Mouse (Mus musculus): ENCODE data around the gene Omt2b.
"Not testable (repeated sequence)": the region's sequence is repeated elsewhere in the genome, so short reads cannot be mapped to it uniquely, and the experiment has no call there.

The Omt2b gene

GRCm38 (mm10) chr9:78327289-78327688, at the start of gene Omt2b:
Omt2b (plus strand) TSS chr9:78327589.
- DNase-seq (ENCODE audit: low spot score in 2 of 2), result not testable (repeated sequence)

GRCm38 (mm10) chr9:78282002-78282711, 45.2 kb upstream of the Omt2b start:
- DNase-seq (ENCODE audit: low spot score in 2 of 2), result not testable (repeated sequence)

GRCm38 (mm10) chr9:78289063-78289462, 38.3 kb upstream of the Omt2b start:
- not testable (repeated sequence) for DNase-seq (ENCODE audit: low spot score in 2 of 2)

GRCm38 (mm10) chr9:78289723-78290122, 37.7 kb upstream of the Omt2b start, which contains the start of gene Gm10639:
Gm10639 (plus strand) TSS chr9:78289923.
- not testable (repeated sequence) for DNase-seq (ENCODE audit: low spot score in 2 of 2)

- not testable (repeated sequence) for DNase-seq (ENCODE audit: low spot score in 2 of 2)
These were observed 34.9 kb upstream of the Omt2b start for GRCm38 (mm10) chr9:78292462-78292861.

GRCm38 (mm10) chr9:78293683-78294082, 33.7 kb upstream of the Omt2b start:
- DNase-seq (ENCODE audit: low spot score in 2 of 2), result not testable (repeated sequence)

GRCm38 (mm10) chr9:78294781-78295180, 32.6 kb upstream of the Omt2b start:
- DNase-seq (ENCODE audit: low spot score in 2 of 2), result not testable (repeated sequence)

GRCm38 (mm10) chr9:78296089-78296488, 31.3 kb upstream of the Omt2b start:
- peak; percentile 6 to 9 for DNase-seq (ENCODE audit: low spot score in 2 of 2)

- DNase-seq (ENCODE audit: low spot score in 2 of 2), result no peak
These were observed 29.2 kb upstream of the Omt2b start for GRCm38 (mm10) chr9:78298232-78298631.

GRCm38 (mm10) chr9:78299143-78299542, 28.2 kb upstream of the Omt2b start:
- DNase-seq (ENCODE audit: low spot score in 2 of 2), result not testable (repeated sequence)

GRCm38 (mm10) chr9:78308122-78308521, 19.3 kb upstream of the Omt2b start:
- DNase-seq (ENCODE audit: low spot score in 2 of 2), result not testable (repeated sequence)

GRCm38 (mm10) chr9:78314696-78315095, 12.7 kb upstream of the Omt2b start, which contains the start of gene Omt2a:
Omt2a (minus strand) TSS chr9:78314796.
- no peak for DNase-seq (ENCODE audit: low spot score in 2 of 2)

- no peak for DNase-seq (ENCODE audit: low spot score in 2 of 2)
These were observed 7.9 kb upstream of the Omt2b start for GRCm38 (mm10) chr9:78319499-78319898.

- not testable (repeated sequence) for DNase-seq (ENCODE audit: low spot score in 2 of 2)
These were observed 9.7 kb downstream of the Omt2b start for GRCm38 (mm10) chr9:78337050-78337449.

GRCm38 (mm10) chr9:78340324-78340723, 12.9 kb downstream of the Omt2b start:
- DNase-seq (ENCODE audit: low spot score in 2 of 2), result peak; percentile 6 to 12

- DNase-seq (ENCODE audit: low spot score in 2 of 2), result not testable (repeated sequence)
These were observed 15.1 kb downstream of the Omt2b start for GRCm38 (mm10) chr9:78342494-78342893.

- DNase-seq (ENCODE audit: low spot score in 2 of 2), result not testable (repeated sequence)
These were observed 15.7 kb downstream of the Omt2b start for GRCm38 (mm10) chr9:78343055-78343454.

GRCm38 (mm10) chr9:78345235-78345634, 17.8 kb downstream of the Omt2b start:
- not testable (repeated sequence) for DNase-seq (ENCODE audit: low spot score in 2 of 2)

- no peak for DNase-seq (ENCODE audit: low spot score in 2 of 2)
These were observed 19.6 kb downstream of the Omt2b start for GRCm38 (mm10) chr9:78347004-78347403.

GRCm38 (mm10) chr9:78348206-78349004, 21.0 kb downstream of the Omt2b start:
- DNase-seq (ENCODE audit: low spot score in 2 of 2), result not testable (repeated sequence)

- not testable (repeated sequence) for DNase-seq (ENCODE audit: low spot score in 2 of 2)
These were observed 21.8 kb downstream of the Omt2b start for GRCm38 (mm10) chr9:78349141-78349540.

- not testable (repeated sequence) for DNase-seq (ENCODE audit: low spot score in 2 of 2)
These were observed 22.6 kb downstream of the Omt2b start for GRCm38 (mm10) chr9:78350007-78350406.

Measured in frontal cortex, postnatal 25 days (tissue).